Mouse (Mus musculus): ENCODE measurements around the gene Gm17304.

The Gm17304 gene
- long read RNA-seq, experiment 1, result 0 reads
- long read RNA-seq, experiment 2, result 0 reads

DNA sequence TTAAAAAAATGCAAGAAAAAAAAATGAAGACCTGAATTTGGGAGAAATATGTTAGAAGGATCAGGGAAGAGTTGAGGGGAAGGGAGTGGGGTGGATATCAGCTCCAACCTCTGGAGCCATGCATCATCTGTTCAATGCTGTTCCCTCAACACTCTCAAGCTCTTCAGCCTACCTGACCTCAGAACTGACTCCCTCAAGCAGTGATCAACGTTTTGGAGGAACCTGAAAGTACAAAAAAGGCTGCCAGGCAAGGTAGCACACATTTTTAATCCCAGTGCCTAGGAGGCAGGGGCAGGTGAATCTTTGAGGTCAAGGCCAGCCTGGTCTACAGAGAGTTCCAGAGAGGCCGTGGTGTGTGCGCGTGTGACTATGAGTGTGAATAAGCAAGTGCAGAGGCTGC lies at the start of gene Gm17304:
Gene Gm17304 (plus strand): TSS at position 301 of the 400 bp plus-strand sequence.
- intact Hi-C loops (cut with DNase I), result no loop called here

DNA sequence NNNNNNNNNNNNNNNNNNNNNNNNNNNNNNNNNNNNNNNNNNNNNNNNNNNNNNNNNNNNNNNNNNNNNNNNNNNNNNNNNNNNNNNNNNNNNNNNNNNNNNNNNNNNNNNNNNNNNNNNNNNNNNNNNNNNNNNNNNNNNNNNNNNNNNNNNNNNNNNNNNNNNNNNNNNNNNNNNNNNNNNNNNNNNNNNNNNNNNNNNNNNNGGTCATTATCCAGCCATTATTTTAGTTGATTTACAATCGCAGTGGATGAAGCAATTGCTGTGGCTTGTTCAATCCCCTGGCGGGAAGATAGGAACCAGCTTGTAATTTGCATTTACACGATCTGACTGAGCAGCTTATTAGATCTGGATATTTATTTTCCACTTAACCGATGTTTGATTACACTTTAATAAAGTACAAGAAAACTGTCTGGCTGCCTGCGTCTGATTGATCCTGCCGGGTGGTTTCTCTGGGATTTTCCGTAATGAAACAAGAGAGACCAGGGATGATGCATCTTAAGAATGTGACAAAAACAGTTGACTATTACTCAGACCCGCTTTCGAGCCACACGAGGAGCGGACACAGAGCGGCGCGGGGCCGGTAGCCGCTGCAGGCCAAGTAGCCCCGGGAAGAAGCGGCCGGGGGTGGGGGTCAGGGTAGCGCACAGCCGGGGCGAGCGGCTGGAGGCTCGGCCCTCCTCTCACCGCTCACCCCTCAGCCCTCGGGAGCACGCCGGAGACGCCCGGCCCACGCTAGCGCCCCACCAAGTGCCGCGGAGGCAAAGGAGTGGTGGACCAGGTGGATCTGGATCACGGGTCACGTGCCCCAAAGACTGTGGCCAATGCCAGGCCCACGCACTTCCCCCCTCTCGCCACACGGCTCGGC lies 48.0 kb upstream of the Gm17304 start:
- intact Hi-C loops (cut with DNase I), result no loop called here

DNA sequence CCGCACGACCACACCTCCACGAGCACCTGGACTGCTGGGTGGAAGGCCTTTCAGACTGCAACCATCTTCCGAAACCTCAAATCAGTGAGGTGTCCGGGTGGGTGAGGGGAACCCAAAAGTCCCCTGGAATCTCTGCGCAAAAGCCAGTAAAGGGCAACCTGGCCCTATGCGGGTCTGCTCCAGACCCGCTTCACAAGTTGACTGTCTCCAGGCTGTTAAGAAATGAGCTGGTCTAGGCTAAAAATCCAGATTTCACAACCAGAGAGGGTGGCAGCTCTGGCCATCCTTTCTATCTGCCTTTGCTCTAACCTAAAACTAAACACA lies 47.4 kb upstream of the Gm17304 start:
- intact Hi-C loops (cut with DNase I), result no loop called here

DNA sequence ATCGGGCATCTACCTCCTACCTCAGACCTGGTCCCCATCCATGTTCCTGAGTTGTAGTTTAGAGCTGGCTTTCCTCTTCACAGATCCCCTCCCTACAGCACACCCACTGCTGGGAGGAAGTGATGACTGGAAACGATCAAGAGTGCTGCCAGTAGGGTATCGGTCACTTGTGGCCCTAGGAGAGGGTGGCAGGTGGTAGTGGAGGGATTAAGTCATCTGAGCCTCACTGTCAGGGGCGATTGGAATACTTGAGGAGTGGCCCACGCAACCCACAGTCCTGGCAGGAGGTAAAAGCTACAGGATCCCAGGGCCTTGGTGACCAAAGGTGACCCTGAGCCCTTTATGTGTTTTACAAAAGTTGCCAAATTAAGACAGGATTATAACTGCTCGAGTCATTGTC lies 42.9 kb upstream of the Gm17304 start:
- intact Hi-C loops (cut with DNase I), result no loop called here

DNA sequence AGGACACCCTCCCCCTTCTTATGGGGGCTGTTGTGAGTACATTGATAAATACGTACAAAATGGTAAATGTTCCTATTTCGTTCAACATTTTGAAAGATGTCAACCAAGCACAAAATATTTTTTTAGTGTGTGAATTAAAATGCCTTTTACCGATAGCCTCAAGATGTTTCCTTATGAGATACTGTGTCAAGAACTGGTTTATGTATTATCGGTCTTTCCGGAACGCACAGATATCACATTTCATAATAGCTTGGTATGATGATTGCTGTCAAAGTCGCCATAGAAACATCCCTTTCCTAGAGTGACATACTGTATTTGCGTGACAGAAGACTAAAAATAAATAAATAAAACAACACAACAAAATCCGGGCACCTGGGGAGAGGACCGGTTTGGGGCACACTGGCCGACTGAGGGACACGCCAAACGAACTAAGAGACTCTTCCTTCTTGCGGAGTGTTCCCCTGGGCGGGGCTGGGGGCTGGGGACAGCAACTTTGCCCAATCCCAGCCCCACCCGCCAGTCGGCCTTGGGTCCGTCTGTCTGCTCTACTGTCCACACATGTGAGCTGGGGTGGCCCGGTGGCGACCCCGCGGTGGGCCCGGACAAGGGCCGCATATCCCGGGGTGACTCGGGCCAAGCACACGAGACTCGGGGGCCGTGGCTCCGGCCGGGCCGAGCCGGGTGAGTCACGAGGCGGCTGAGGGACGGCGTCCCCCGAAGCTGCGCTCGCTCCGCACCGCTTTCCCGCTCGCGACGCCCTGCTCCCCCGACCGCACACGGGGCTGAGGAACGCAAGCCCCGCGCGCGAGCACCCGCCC lies 34.9 kb upstream of the Gm17304 start:
- intact Hi-C loops (cut with DNase I), result loop anchor here (10.0 kb wide), 1 partner anchor 109 kb away; no protein-coding TSS in a partner anchor

DNA sequence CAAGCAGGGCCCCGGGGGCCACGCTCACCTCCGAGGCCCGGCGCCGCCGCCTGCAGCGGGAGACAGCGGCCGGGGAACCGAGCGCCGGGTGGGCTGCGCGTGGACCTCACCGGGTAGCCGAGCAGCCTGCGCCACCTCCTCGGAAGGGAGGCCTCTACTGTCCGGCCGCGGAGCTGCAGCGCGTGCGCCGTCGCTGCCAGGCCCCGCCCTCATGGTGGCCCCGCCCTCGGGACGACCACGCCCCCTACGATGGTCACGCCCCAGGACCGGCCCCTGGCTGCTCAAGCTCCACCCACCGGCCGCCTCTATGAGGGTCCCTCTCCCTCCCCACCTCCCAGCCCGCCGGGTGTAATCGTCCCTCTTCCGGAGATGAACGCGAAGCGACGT lies 34.3 kb upstream of the Gm17304 start:
- intact Hi-C loops (cut with DNase I), result loop anchor here (10.0 kb wide), 1 partner anchor 110 kb away; no protein-coding TSS in a partner anchor

GRCm38 (mm10) chr5:106575098-106575497 lies 33.8 kb upstream of the Gm17304 start:
- intact Hi-C loops (cut with DNase I), result loop anchor here (10.0 kb wide), 1 partner anchor 110 kb away; no protein-coding TSS in a partner anchor

GRCm38 (mm10) chr5:106577237-106577888 lies 31.5 kb upstream of the Gm17304 start:
- intact Hi-C loops (cut with DNase I), result loop anchor here (10.0 kb wide), 1 partner anchor 113 kb away; no protein-coding TSS in a partner anchor

DNA sequence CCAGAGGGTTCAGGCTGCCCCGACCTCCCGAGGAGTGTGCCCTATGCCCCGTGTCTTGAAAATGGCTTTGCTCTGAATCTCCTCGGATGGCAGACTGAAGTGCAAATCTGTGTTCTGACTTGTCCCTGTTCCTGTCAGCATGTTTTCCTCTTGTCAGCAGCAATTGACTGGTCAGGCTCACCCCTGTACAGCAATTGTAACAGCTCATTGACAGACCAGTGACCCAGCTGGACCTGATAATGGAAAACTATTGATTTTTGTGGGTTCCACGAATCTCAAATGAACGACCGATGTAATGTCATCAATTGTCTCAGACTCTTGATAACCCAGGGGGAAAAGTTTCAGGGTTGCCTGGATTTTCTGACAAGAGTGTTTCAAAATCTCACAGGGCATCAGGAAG lies 28.0 kb upstream of the Gm17304 start:
- intact Hi-C loops (cut with DNase I), result no loop called here

GRCm38 (mm10) chr5:106589006-106589405 lies 19.9 kb upstream of the Gm17304 start:
- intact Hi-C loops (cut with DNase I), result no loop called here

GRCm38 (mm10) chr5:106589670-106590069 lies 19.2 kb upstream of the Gm17304 start:
- intact Hi-C loops (cut with DNase I), result no loop called here

DNA sequence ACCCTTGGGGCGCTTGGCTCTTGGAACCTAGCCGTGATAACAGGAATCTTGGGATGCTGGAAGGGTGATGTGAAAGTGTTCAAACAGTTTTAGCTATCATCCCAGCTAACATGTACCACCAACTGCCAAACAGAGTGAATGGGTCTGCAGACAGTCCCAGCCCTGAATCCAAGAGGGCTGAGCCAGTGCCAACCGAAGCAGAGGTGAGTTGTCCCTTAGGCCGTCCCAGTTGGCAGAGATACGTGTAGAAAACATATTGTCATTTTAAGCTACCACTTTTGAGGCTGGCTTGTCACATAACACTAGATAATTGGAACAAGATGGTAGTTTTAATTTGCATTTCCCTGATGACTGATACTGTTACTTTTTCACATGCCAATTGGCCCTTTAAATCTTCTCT lies 18.2 kb upstream of the Gm17304 start:
- intact Hi-C loops (cut with DNase I), result no loop called here

- intact Hi-C loops (cut with DNase I), result no loop called here
Observed at GRCm38 (mm10) chr5:106594388-106594787, 14.5 kb upstream of the Gm17304 start.

- intact Hi-C loops (cut with DNase I), result no loop called here
Observed at GRCm38 (mm10) chr5:106597472-106597871, 11.4 kb upstream of the Gm17304 start.

DNA sequence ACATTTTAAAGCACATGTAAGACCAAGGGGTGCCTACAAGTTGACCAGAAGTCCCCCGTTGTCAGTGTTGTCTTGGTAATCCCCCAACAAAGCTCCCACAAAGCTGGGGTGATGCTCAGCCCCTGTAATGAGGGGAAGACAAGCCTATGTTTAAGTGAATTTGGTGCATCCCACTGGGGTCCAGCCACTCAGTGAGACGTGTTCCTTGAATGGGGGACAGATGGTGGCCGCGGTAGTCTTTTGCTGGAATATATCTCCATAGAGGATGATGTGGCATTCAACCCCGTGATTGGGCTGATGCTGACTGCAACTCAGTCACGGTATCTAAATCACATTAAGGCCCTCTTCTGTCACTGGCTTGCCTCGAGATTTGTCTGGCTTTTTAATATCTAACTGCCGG lies 9.4 kb upstream of the Gm17304 start:
- intact Hi-C loops (cut with DNase I), result no loop called here

GRCm38 (mm10) chr5:106604381-106604780 lies 4.5 kb upstream of the Gm17304 start:
- intact Hi-C loops (cut with DNase I), result no loop called here

DNA sequence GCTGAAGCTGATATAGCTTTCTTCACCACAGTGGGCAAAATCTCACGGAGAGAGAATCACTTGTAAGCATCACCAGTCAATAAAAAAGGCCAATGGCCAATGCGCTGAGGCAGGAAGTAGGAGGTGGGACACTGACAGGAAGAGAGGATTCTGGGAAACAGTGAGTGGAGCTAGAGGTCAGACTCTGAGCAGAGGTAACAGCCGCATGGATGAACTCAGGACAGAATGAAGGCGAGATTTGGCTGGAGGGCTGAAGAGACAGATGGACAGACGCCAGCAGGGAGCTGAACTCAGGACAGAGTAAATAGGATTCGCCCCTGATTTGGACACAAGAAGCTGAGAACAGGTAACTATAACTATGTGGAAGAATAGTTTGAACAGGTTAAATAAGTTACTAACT lies 3.8 kb upstream of the Gm17304 start:
- intact Hi-C loops (cut with DNase I), result no loop called here

GRCm38 (mm10) chr5:106607081-106607480 lies 1.8 kb upstream of the Gm17304 start:
- intact Hi-C loops (cut with DNase I), result no loop called here

GRCm38 (mm10) chr5:106612151-106612550 lies 3.3 kb downstream of the Gm17304 start:
- intact Hi-C loops (cut with DNase I), result no loop called here

GRCm38 (mm10) chr5:106614570-106614969 lies 5.7 kb downstream of the Gm17304 start:
- intact Hi-C loops (cut with DNase I), result no loop called here

DNA sequence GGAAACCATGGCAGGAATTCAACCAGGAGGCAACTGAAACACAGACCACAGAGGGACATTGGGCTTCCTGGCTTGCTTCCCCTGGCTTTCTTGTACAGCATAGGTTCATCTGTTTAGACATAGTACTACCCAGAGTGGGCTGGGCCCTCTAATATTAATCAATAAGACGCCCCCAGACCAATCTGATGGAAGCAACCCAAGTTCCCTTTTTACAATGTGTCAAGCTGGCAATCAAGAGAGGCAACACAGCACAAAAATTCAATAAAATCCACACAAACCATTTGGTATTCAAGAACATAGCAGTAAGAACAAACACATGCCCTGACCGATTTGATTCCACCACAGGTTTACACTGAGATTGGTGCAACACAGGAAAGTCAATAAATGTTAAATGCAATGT lies 6.1 kb downstream of the Gm17304 start:
- intact Hi-C loops (cut with DNase I), result no loop called here

GRCm38 (mm10) chr5:106620446-106620845 lies 11.5 kb downstream of the Gm17304 start:
- intact Hi-C loops (cut with DNase I), result no loop called here

Data from adrenal gland (tissue).